Mouse (Mus musculus): ENCODE measurements around the gene Atm.

The Atm gene

GRCm38 (mm10) chr9:53408548-53408947, 128.0 kb downstream of the Atm start:
- DNase-seq, result no peak

GRCm38 (mm10) chr9:53404753-53405722, 131.5 kb downstream of the Atm start:
- DNase-seq, result peak; percentile 79 to 84

DNA sequence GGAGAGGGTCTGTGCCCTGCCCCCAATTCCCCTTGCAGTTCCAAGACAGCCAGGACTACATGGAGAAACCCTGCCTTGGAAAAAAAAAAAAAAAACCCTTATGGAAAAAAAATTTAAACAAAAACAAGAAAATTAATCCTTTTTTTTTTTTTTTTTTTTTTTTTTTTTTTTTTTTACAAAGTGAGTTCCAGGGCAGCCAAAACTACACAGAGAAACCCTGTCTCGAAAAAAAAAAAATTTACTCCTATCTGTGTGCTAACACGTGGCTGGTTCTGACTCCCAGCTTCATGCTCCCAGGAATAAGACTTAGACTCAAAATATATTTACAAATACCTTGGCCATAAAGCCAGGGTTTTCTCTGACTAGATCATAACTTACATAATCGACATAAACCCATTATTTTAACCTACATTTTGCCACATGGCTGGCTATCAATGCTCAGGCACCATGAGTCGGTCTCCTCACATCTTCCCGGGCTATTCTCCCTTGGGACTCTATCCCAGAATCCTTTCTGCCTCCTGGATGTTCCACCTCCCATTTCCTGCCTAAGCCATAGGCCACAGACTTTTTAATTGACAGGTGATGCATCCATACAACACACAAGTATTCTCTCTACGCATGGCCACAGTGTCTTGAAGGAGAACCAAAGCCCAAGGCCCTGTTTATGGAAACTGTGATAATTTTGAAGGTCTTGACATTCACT, 132.3 kb downstream of the Atm start:
- no peak for DNase-seq

- no peak for DNase-seq
Measured at GRCm38 (mm10) chr9:53402991-53403390, 133.5 kb downstream of the Atm start.

DNA sequence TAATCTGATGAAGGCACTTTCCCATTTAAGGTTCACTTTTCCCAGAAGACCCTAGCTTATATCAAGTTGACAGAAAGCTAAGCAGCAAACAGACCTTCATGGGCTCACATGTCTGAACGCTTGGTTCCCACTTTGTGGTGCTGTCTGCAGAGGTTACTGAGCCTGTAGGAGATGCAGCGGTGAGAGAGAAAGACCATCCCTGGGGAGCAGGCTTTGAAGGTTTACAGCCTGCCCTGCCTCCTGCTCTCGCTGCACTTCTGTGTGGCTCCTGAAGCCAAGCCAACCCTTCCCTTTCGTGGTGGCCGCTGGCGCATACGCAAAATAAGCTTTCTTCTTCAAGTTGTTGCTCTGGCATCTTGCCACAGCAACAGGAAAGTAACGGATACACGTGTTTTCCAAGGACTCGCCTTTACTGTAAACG, 134.2 kb downstream of the Atm start, which contains the start of gene 4930550C14Rik:
TSS of gene 4930550C14Rik (plus strand) at position 35 of the 421 bp plus-strand sequence.
- DNase-seq, result no peak

DNA sequence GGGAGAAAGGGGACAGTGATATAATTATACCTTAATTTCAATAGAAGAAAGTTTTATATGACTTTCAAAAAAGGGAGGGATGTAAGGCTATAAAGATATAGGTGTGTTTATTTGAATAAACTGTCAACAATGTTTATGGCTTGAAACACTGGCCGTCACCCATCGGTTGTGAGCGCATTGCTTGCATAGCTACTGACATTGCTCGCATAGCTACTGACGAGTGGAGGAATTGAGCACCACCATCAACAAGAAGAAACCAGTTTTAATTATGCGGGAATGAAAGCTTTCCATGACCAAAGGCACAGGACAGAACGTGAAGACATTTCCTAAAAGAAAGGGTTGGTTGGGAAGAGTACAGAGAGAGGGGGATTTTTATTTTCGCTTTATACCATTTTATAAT, 135.4 kb downstream of the Atm start:
- DNase-seq, result no peak

DNA sequence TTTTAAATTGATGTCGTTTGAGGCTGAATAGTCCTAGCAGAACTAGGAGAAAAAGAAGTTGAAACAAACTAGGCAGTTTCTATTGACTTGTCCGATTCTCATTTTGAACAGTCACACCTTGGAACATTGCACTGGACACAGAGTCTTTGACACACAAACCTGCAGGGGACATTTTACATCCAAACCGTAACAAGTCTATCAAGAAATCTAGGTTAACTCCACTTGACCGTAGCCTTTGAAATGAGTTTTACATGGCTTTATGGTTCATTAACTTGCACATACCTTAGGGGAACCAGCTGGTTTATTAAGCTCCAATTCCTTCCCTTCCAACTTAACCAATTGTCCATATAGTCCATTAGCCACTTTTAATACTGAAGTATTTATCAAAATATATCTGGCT, 135.8 kb downstream of the Atm start:
- no peak for DNase-seq

- no peak for DNase-seq
Measured at GRCm38 (mm10) chr9:53399537-53399936, 137.0 kb downstream of the Atm start.

- peak; percentile 53 to 63 for DNase-seq
Measured at GRCm38 (mm10) chr9:53398388-53398700, 138.2 kb downstream of the Atm start.

DNA sequence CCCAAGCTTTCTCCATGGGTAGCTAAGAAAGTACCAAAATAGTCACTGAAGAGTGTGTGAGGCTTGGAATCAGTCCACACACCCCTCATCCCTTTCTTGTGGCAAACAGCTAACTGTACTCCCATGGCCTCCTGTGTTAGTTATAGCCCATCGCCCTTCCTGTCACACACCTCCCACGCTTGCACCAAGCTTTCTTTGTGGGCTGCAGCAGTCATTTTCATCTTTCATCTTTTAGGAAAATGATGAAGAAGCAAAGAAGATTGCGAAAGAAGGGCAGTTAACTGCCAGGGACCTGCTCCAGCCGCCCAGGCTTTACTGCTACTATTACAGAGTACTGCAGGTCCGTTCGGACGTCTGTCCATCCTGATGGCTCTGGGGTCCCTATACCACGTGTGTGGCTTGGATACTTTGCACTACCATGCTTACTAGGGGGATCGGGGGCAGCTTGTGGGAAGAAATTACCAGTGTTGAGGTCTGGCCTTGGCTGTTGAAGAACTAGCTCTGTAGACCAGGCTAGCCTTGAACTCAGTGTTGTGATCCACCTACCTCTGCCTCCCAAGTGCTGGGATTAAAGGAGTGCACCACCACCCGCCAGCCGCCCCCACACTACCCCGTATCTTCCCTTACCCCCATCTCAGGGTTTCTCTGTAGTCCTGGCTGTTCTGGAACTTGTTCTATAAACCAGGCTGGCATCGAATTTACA, 138.7 kb downstream of the Atm start:
- DNase-seq, result no peak

DNA sequence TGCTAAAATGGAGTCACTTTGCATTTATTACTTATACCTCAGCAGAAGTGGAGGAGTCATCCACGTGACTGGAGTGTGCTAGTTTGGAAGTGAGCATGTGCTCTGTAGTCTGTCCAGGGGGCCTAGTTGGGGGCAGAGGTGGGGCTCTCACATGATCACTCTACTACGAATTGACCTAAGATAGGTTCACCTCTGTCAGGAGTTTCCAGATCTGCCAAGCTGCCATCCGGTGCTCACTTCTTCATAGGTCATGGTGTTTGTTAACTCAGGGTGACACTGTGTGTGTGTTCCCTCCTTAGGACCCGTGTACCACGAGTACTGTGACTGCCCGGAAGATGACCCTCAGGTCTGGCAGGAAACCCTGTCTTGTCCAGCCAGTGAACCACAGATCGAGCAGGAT, 146.4 kb downstream of the Atm start:
- DNase-seq, result no peak
